Mouse (Mus musculus) cerebellum, adult 2 months (tissue): ENCODE measurements around the gene Bach1. TPM values are rescaled to one million over a fixed set of nuclear protein-coding genes. Genes with fewer than 3 reads are reported as not detected.

Experiments used
- DNase-seq, 2 experiments: peaks; one replicate each; pipeline ENCODE4 v3.0.0; 2021
- H3K27ac ChIP-seq: fragments of 200-500 bp; 2 replicates; pipeline ENCODE4 v1.5.1; 2012; ENCODE audit warnings: low read length, control low read depth, inconsistent platforms; ENCODE audit not compliant: insufficient read depth
- H3K27me3 ChIP-seq: fragments of 200-500 bp; 2 replicates; pipeline ENCODE4 v1.6.1; 2012; ENCODE audit warnings: inconsistent platforms, mild to moderate bottlenecking, low read length, moderate library complexity; ENCODE audit not compliant: control insufficient read depth, insufficient read depth
- H3K4me1 ChIP-seq: fragments of 200-500 bp; 2 replicates; pipeline ENCODE4 v1.6.1; 2011; ENCODE audit warnings: low read length; ENCODE audit not compliant: control insufficient read depth, insufficient read depth
- H3K4me3 ChIP-seq: fragments of 200-500 bp; replicated peaks from 2 replicates; pipeline ENCODE3; 2011; ENCODE audit warnings: mild to moderate bottlenecking, low read depth, low read length, control low read depth; ENCODE audit not compliant: insufficient read depth
- CTCF ChIP-seq: fragments of 200-500 bp; IDR thresholded peaks from 2 replicates; pipeline ENCODE4 v1.5.1; 2011; ENCODE audit warnings: low read depth, mild to moderate bottlenecking, control low read depth, low read length, moderate library complexity, borderline replicate concordance; ENCODE audit not compliant: insufficient read depth
- POLR2A ChIP-seq: fragments of 200-500 bp; IDR thresholded peaks from 2 replicates; pipeline ENCODE4 v1.6.1; 2011; ENCODE audit warnings: low read length, control low read depth, borderline replicate concordance; ENCODE audit not compliant: insufficient read depth
- WGBS: fragments of 180-500 bp; shearing (Covaris S2); methylation state at CpG from one replicate; pipeline ENCODE4 v1.1.7; 2018; 5-methylcytosine and 5-hydroxymethylcytosine counted together
- polyA plus RNA-seq: library from polyadenylated mRNA; depleted of rRNA; stranded (reverse); fragments of >200 nt; gene quantifications from 2 replicates; pipeline ENCODE4 v1.2.3, GENCODE M21; 2012

Gene Bach1
- polyA plus RNA-seq, 1 experiment: 8.5 TPM

- no peak for DNase-seq
- no peak overlapping the region for H3K4me3 ChIP-seq
- WGBS: 62% methylated on average over 11 of the region's 11 CpGs
- no peaks in the 10 kb centered on the region for H3K27me3 ChIP-seq
- H3K4me1 ChIP-seq: no peaks in the 10 kb centered on the region
- no peak overlapping the region for H3K27ac ChIP-seq
- TF ChIP-seq CTCF (no peak), POLR2A (no peak)
These were observed 37.4 kb downstream of the Bach1 start for GRCm38 (mm10) chr16:87736106-87736505.

GRCm38 (mm10) chr16:87737296-87737695 is 38.6 kb downstream of the Bach1 start:
- H3K27ac ChIP-seq: no peak overlapping the region
- TF ChIP-seq POLR2A (no peak), CTCF (no peak)
- no peak overlapping the region for H3K4me3 ChIP-seq
- no peaks in the 10 kb centered on the region for H3K4me1 ChIP-seq
- WGBS: 74% methylated on average over 8 of the region's 8 CpGs
- no peak for DNase-seq
- H3K27me3 ChIP-seq: no peaks in the 10 kb centered on the region

GRCm38 (mm10) chr16:87737842-87738639 is 39.3 kb downstream of the Bach1 start:
- H3K4me3 ChIP-seq: no peak overlapping the region
- no peaks in the 10 kb centered on the region for H3K27me3 ChIP-seq
- DNase-seq: no peak
- no peak overlapping the region for H3K27ac ChIP-seq
- TF ChIP-seq POLR2A (no peak), CTCF (no peak)
- 90% methylated on average over 21 of the region's 21 CpGs for WGBS
- H3K4me1 ChIP-seq: no peaks in the 10 kb centered on the region

GRCm38 (mm10) chr16:87741034-87741715 is 42.4 kb downstream of the Bach1 start:
- no peaks in the 10 kb centered on the region for H3K27me3 ChIP-seq
- TF ChIP-seq CTCF (no peak), POLR2A (no peak)
- H3K4me1 ChIP-seq: no peaks in the 10 kb centered on the region
- 86% methylated on average over 9 of the region's 9 CpGs for WGBS
- no peak overlapping the region for H3K27ac ChIP-seq
- no peak for DNase-seq
- H3K4me3 ChIP-seq: no peak overlapping the region

GRCm38 (mm10) chr16:87743661-87744060 is 44.9 kb downstream of the Bach1 start:
- no peak overlapping the region for H3K4me3 ChIP-seq
- TF ChIP-seq CTCF (no peak), POLR2A (no peak)

GRCm38 (mm10) chr16:87744338-87744737 is 45.6 kb downstream of the Bach1 start:
- Histone ChIP-seq H3K27me3 (no peaks in the 10 kb centered on the region), H3K27ac (no peak overlapping the region), H3K4me1 (no peaks in the 10 kb centered on the region), H3K4me3 (no peak overlapping the region)
- TF ChIP-seq CTCF (no peak), POLR2A (no peak)
- DNase-seq: no peak
- WGBS: 91% methylated on average over 2 of the region's 2 CpGs

More at GRCm38 (mm10) chr16:87743661-87744060, 44.9 kb downstream of the Bach1 start:
- WGBS: 39% methylated on average over 3 of the region's 3 CpGs
- no peak overlapping the region for H3K27ac ChIP-seq
- no peaks in the 10 kb centered on the region for H3K4me1 ChIP-seq
- no peak for DNase-seq
- no peaks in the 10 kb centered on the region for H3K27me3 ChIP-seq

- no peaks in the 10 kb centered on the region for H3K27me3 ChIP-seq
- no peak for DNase-seq
- H3K4me3 ChIP-seq: no peak overlapping the region
- H3K27ac ChIP-seq: no peak overlapping the region
- no peaks in the 10 kb centered on the region for H3K4me1 ChIP-seq
- WGBS: 65% methylated on average over 8 of the region's 8 CpGs
- TF ChIP-seq CTCF: no peak
- no peak for TF ChIP-seq POLR2A
These were observed 46.6 kb downstream of the Bach1 start for GRCm38 (mm10) chr16:87745192-87745945.
